Mouse (Mus musculus) adipocyte (in vitro differentiated cells): ENCODE measurements around the gene Ctsd.
A peak's percentile ranks its signal among the peaks of the same experiment; 100 is the strongest.
"Not testable (repeated sequence)": the region's sequence is repeated elsewhere in the genome, so short reads cannot be mapped to it uniquely, and the experiment has no call there.

Experiments used
- DNase-seq: peaks from one replicate; pipeline ENCODE4 v3.0.0-alpha.2; 2016; ENCODE audit warnings: low spot score

The Ctsd gene

DNA sequence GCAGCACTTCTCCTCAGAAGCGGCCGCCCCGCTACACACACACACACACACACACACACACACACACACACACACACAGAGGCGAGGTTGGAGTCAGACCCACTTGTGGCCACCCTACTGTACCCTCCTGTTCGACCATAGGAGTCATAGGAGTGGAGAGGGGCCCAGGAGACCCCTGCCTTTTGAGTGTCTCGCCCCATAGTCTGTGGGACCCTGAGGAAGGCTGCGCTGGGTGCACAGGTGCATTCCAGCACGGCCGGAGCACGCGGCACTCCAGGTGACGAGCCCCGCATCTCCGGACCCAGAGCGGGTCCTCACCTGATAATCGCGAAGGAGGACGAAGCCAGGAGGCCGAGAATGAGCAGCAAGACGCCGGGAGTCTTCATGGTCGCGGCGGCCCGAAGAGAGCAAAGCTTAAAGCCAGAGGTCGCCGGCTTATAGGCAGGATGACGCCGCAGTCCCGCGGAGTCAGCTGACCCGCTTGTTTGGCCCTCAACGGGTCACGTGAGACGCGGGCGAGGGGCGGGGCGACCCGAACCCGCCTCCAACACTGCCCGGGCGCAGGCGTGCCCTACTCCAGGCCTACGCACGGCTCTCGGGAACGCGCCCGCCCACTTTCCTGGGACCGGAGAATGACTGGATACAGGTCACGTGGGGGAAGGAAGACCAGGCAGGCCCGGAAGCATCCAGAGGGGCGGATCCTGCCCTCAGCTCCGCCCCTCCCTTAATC, at the start of gene Ctsd:
Gene Ctsd (minus strand): TSS at position 620 of the 730 bp plus-strand sequence.
- peak; percentile 96 for DNase-seq

DNA sequence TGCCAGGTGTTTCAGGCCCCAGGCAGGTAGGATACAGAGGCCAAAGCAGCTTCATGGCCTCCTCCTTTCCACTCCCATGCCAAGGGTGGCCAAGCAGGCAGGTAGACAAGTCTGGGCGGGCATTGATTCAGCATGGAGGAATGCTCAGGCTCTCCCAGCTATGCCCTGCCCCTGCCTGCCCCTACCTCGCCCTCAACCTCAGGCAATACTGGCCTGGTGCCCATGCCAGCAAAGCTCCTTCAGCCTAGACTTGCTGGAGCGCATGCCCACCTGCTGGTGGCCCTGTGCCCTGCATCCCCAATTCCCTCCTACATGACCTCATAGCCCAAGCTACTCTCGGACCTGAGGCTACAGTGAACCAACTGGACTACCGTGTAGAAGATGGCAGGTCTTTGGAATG, 49.5 kb upstream of the Ctsd start:
- peak; percentile 10 for DNase-seq

DNA sequence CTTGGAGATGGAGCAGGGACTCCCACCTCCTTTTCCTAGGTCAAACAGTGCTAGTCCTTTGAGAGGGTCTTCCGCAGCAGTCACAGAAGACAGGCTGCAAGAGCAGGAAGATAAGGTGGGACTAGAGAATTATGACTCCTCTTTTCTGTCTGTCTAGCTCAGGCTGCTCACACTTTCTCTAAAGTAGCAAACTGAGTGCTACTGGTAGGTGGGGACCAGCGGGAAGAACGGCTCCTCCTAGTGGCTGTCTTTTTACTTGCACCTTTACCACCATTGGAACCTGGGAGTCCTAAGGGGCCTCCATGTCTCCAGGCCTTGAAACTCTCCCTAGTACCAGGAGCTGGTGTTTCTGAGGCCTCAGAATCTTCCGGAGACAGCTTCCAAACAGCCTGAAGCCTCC, 47.7 kb upstream of the Ctsd start:
- peak; percentile 67 for DNase-seq

DNA sequence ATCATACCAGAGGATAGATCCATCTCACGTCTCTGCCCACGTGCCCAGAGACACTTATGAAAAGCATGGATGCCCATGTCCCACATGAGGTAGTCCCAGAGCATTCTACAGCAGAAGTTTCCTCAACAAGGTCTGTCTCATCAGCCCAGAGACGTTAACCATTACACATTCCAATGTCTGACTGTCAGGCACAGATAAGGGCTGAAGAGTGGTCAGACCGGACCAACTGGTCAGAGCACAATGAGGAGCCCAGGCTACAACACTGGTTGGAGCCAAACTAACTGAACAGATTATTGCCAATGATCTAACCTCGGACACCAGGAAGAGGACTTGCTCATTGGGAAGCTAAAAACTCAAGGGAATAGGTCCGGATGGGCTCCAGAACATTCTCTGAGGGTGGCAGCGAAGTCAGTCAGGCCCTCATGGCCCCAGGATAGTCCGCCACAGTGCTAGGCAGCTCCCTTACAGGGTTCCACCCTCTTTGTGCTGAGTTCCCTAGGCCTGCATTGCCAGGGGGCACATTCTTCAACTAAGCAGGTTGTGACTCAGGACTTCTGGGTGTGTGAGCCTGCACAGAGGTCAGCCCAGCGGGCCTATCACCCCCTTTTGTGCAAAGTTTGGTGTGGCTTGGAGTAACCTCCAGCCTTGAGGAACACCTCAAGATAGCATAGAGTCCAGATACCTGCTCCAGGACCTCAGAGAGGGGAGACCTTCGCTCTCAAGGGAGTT, 46.5 kb upstream of the Ctsd start, which contains the start of gene Syt8:
Gene Syt8 (plus strand): TSS at position 714 of the 729 bp plus-strand sequence.
- DNase-seq = no peak

DNA sequence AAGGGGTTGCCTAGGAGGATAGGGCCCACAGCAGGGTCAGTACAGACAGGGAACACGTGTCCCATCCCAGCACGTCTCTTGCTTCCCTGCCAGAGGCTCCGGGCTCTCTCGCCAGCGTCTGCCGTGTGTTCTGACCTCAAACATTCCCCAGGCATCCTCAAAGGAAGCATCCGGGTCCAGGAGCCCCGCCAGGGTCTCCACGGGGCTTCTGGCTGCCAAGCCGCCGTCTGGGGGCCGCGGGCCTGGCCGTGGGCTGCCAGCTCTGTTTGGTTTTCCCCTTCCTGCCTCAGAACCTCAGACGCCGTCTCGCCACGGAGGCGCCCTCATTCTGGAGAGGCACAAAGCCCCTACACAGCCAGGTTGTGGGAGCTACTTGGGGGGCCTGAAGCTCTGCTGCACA, 45.8 kb upstream of the Ctsd start:
- DNase-seq = no peak

DNA sequence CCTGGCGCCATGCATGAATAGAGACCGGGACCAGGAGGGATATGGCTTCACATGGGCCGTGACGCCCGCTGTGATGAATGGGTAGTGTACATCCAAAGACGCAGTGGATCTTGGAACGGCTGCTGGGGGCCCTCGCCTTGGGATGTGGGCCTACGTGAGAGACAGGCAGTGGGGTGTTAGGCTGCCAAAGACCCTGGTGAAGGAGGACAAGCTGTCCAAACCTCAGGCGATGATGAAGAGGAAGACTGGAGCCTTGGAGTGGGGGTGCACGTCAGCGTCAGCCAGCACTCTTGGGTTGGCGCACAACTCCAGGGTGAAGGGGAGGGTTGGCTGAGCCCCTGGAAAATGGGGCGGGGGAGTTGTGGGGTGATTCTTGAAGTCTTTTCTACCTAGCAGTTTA, 43.3 kb upstream of the Ctsd start:
- no peak for DNase-seq

DNA sequence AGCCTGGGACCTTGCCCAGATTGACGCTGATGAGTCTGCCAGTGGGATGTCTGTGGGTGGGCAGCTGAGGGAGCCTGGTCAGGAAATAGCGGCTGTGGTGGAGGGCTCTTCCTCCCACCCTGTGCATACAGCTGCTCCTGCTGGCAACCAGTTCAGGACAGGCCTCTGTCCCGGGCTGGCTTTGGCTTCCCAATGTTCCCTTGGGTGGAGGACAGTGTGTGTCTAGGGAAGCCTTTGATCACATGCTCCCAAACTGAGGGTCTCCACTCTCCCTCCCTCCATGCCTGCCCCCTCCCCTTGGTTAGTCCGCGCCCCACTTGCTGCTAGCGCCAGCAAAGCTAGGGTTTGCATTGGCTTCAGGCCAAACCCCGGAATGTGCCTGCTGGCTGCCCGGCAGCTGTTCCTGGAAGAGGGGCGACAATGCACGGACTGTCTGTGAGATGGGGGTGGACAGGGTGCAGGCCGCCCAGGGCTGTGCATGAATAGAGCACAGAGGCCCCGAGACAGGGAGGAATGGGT, 42.4 kb upstream of the Ctsd start:
- DNase-seq = no peak

DNA sequence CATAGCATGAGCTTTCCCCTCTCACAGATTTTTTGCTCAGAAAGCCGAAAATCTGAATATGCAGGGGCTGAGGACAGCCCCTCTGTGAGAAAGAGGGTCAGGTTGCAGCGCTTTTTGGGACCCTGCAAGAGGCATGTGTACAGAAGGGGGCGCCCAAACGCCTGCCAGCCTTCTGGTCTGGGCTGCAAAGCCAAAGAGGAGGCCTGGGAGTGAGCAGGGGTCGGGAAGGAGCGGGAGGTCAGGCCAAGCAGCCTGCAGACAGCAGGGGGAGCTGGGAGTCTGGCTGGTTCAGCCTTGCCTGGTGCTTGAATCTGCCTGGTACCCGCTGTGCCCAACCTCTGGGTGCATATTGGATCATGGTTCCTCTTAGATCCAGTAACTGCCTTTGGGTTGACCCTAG, 40.4 kb upstream of the Ctsd start:
- no peak for DNase-seq

DNA sequence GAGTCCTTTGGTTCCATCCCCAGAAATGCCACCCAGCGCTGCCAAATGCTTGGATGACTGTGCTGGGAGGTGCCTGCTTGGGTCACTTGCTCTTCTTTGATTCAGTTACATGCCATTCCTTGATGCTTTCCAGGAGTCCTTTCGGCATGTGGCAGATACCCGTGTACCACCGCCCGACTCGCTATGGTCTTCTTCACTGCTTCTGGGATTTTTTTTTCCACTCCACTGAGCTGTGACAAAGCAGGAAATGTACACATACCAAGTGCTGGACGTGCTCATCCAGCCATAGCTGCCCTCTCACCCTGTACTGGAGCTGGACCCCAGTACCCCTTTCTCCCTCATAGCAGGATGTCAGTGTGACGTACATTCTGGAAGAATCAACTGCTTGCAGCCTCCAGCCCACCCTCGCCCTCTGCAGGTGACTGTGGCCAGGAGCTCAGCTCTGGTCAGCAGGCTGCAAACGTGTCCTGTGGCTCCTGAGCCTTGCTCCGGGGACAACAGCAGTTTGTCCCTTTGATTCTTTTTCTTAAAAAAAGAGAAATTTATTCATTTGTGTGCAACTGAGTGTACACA, 37.9 kb upstream of the Ctsd start:
- DNase-seq = no peak

DNA sequence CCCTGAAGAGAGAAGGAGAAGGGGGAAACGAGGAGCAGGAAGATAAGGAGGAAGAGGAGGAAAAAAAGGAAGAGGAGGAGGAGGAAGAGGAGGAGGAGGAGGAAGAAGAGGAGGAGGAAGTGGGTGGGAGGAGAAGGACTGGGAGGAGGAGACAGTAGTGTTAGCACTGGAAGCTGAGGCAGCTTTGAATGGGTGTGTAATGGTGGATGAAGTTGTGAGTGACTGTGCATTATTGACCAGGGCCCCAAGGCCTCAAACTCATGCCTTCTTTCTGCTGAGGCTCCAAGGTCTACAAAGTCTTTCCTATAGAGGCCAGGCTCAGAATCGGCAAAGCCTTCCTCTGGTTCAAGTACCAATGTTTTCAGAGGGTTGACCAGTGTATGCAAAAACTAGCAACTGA, 34.0 kb upstream of the Ctsd start:
- no peak for DNase-seq

DNA sequence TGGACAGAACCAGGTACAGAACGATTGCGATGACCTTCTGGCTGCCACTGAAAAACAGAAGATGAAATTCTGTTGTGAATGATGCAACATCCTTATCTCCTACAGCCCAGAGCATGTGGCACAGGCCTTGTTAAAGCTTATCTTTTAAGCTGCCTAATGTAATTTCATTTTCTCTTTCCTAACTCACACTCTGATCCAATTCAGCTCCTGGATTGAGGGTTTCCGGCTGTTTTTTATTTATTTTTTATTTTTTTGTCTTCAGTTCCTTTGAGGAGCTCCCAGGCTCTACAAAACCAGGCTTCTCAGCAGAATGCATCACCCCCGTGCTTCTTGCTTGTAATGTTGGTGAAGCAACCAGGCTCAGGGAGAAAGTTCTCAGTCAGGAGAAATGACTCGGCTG, 32.0 kb upstream of the Ctsd start:
- no peak for DNase-seq

DNA sequence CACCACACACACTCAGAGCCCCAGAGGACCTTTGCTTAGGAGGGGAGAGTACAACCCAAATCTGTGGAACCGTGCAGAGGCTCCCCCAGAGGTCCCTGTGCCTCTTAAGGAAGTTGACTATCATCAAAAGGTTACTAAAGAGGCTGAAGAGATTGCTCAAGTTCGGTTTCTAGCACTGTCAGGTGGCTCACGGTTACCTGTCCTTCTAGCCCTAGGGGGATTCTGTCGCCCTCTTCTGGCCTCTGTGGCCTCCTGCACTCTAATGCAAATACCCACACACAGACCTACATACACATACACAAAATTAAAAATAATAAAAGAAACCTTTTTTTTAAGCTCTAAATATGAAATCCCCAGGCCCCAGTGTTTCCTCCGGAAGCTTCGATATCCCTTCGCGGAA, 30.8 kb upstream of the Ctsd start:
- no peak for DNase-seq

DNA sequence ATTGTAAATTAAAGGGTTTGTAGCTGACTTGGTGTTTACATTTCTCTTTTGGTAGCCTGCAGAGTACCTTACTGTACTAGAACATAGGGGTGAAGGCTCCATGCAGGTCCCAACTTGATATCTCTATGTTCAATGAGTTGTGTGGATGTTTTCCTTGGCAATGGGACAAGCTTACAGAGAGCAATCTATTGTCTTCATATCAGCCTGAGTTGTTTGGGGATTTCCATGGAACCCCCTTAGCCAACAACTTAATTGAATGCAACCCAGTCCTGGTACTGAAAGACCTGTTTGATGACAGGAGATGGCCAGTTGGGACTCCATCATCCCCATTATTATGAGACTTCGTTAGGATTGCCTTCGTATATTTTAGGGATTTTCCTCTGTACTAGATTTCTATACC, 30.2 kb upstream of the Ctsd start:
- DNase-seq = no peak

DNA sequence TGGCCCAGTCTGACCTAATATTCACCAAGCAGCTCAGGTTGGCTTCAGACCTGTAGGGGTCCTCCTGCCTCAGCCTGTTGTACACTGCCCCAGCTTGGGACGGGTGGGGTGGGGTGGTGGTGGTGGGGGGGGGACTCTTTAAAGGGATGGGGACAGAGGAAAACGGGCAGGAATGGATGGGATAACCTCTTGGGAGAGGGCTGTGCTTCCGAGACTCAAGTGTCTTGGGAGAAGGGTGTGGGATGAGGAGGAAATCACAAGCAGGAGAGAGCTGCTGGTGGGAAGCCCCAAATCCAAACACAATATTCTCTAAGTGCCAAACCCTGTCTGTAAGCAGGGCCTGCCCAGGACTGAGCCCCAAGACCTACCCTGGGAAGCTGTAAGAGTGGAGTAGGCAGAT, 28.4 kb upstream of the Ctsd start:
- no peak for DNase-seq

DNA sequence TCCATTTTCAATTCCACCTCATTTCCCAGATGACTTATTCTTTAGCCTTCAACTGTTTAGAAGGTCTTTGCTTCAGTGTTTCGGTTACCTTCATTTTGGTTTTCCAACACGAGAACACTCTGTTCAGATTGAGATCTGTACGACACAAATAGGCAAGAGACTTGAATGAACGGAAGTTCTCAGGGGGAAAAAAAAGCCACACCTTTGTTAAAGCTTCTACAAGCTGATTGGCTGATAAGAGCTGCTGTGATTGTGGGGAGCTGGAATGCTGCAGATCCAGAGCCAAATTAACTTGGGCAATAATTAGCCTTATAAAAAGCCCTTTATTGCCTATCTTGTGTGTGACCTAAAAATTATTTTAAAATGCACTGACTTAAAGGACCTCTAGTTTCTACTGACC, 27.5 kb upstream of the Ctsd start:
- DNase-seq = no peak

DNA sequence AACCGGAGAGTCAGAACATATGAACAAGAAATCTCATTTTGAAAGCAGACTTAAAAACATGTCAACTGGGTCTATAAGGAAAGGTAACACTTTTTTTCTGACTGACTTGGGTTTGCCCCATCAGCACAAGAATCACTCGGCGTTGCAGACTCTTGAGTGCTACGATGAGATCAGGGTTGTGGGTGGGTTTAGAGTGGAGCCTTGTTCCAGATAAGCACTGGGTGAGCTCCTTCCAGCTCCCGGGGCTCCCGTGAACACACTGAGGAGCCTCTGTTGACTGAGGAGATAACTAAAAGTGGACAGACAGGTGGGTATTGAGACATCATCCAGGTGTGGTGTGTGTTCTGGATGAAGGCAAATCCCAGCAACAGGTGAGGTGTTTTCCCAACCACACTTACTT, 25.4 kb upstream of the Ctsd start:
- DNase-seq = no peak

DNA sequence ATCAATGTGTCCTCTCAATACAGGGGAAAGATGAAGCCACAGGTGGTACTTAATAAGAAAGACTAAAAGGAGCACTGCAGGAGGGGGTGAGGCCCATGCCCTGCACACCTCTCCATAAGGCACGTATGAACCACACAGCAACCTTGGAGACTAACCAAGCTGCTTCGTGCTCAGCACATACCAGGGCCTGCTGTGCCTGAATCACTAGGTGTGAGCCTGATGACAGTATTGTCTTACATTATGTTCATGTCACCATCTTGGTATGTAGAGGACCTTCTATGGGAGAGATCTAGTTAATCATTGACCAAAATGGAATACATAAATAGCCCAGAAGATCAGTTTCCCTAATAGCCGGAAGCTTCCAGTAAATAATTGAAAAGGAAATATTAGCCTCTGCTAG, 21.8 kb upstream of the Ctsd start:
- DNase-seq = no peak

DNA sequence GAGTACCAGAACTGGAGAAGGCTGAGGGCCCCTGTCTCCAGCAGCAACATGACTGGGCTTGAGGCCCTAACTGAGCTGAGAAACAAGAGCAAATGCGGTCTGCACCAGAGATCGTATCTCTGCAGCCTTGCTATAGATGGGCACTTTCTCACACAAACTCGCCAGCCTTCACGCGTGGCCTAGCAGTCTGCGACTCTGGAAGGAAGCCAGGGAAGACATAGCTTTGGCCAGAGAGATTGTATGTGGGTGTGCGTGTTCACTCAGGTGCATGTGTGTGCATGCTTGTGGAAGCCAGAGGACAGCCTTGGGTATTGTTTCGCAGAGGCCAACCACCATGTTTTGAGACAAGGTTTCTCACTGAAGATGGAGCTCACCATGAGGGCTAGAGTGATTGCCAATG, 20.8 kb upstream of the Ctsd start:
- DNase-seq = no peak

DNA sequence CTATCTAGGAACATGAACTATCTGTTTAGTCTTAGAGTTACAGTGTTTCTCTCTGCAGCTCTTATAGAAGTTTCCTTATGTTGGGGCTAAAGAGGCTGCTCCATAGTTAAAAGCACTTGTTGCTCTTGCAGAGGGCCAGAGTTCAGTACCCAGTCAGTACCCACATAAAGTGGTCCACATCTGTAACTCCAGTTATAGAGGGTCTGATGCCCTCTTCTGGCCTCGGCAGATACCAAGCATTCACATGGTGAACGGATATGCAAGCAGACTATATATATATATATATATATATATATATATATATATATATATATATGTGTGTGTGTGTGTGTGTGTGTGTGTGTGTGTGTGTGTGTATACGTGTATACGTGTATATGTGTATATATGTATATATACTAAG, 20.1 kb upstream of the Ctsd start:
- DNase-seq = no peak

DNA sequence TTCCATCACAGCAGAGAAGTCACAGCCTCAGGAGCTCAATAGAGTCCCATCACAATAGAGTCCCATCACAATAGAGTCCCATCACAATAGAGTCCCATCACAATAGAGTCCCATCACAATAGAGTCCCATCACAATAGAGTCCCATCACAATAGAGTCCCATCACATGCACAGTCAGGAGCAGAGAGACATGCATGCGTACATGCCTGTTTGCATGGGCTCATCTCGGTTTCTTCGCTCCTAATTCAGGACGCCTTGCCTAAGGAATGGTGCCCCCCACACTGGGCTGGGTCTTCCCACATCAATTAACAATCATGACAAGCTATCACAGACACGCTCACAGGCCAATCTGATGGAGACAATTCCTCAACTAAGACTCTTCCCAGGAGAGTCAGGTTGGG, 17.3 kb upstream of the Ctsd start:
- DNase-seq = not testable (repeated sequence)

DNA sequence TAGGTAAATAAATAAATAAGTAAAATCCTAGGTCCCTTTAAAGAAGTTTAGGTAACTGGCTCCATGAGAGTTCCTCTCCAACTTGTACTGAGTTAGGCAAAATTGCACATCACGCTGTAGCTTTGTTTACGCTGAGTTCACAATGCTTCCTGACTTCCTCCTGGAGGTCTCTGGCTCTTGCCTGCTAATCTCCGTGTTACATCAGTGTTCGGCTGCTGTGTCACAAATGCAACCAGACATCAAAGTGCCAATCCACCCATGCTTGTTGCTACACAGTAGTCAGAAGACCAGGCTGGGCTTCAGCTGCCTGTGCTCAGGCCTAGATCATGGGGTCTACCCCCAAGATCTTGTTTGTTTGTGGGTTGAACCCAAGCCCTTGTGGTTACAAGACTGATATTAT, 15.8 kb upstream of the Ctsd start:
- DNase-seq = no peak

DNA sequence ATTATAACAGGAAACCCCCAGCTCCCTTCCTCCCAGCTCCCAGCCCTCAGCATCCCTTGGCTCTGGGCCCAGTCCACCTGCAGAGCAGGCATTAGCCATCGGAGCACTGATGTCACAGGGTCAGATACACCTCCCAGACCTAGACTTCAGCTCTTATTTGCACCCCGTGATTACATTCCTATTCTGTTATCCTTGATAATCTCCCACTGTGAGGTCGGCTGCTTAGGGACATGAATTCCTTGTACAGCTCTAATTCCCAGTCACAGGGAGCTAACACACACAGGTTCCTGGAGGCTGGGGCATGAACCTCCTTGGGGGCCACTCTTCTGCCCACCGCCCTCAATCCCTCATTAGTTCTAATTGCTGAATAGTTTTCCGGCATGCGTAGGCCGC, 12.9 kb upstream of the Ctsd start:
- no peak for DNase-seq

DNA sequence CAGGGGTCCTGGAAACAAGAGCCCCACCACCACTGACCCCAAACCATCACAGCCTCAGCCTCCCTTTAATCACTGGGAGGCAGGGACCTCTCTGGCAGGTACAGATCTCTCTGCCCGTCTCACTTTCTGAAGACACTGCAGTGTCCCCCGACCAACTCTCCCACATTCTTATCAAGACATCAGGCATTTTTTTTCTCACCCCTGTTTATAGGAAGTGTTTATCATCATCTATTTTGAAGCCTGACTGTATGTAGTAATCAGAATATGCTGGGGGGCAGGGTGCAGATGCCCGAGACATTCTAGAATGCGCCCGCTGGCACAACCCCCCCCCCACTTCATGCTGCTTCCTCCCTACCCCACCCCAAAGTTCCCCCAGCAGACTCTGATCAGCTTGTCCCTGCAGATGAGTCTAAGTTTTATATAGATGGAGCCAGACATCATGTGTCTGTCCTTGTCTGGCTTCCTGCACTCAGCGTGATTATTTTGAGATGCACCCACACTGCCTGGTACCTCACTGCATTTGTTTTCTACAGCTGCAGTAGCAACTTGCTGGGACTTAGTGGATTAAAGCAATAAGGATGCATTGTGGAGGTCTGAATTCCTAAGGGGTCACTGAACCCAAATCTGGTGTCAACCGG, 12.4 kb upstream of the Ctsd start:
- no peak for DNase-seq
